Mouse (Mus musculus): ENCODE measurements around the gene Rbms2. TPM values are rescaled to one million over a fixed set of nuclear protein-coding genes. Genes with fewer than 3 reads are reported as not detected.
"Not testable (repeated sequence)": the region's sequence is repeated elsewhere in the genome, so short reads cannot be mapped to it uniquely, and the experiment has no call there.

The Rbms2 gene
- polyA plus RNA-seq, 1 experiment from 2014 or later: 24.6 TPM

DNA sequence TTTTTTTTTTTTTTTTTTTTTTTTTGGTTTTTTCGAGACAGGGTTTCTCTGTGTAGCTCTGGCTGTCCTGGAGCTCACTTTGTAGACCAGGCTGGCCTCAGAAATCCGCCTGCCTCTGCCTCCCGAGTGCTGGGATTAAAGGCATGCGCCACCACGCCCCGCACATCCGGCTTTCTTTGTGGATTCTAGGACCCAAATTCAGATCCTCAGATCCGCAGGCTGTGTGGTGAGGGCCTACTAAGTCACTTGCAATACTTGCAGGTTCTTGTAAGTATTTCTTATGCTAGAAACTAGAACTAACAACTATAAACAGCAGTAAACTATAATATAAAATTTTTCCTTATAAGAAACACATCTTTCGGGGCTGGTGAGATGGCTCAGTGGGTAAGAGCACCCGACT lies 8.7 kb downstream of the Rbms2 start:
- WGBS: 95% methylated on average over 10 of the region's 10 CpGs
- H3K9me3 ChIP-seq (replicated peaks; ENCODE audit: control insufficient read depth, low read length); DNase-seq (ENCODE audit: low spot score); H3K4me1 ChIP-seq (ENCODE audit: control insufficient read depth, insufficient read depth, low read length); H3K4me2 ChIP-seq (ENCODE audit: low read depth, low read length); H3K36me3 ChIP-seq (replicated peaks; ENCODE audit: control insufficient read depth, insufficient read depth, low read depth, low read length); H3K27ac ChIP-seq (replicated peaks; ENCODE audit: low read depth, low read length); H3K27me3 ChIP-seq (ENCODE audit: control insufficient read depth, insufficient read depth, low read length); H3K4me3 ChIP-seq (ENCODE audit: low read depth, low read length); ATAC-seq (replicated peaks; ENCODE audit: insufficient number of reproducible peaks, low FRiP score, low TSS enrichment, low read depth); H3K9ac ChIP-seq (replicated peaks; ENCODE audit: low read length): not testable (repeated sequence)

DNA sequence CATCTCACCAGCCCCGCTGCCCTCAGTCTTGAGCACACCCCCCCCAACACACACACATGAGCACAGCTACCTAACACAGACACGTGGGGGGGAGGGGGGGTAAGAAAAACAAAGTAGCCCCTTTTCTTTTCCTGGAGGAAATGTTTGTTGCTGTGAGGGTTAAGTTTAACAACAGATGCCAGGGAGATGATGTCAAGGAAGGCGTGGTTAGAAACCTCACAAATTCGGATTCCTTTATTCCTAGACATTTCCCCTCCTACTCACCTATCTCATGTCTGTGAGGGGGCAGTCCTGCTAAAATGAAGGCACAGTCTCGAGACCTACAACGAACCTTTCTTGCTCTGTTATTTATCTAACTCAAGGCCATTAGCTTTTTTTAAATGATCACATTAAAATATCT lies 13.0 kb downstream of the Rbms2 start:
- no peak for ATAC-seq (replicated peaks; ENCODE audit: insufficient number of reproducible peaks, low FRiP score, low TSS enrichment, low read depth)
- Histone ChIP-seq H3K27me3 (ENCODE audit: control insufficient read depth, insufficient read depth, low read length) (no peaks in the 10 kb centered on the region), H3K9ac (replicated peaks; ENCODE audit: low read length) (no peak overlapping the region), H3K4me2 (ENCODE audit: low read depth, low read length) (no peak overlapping the region), H3K27ac (replicated peaks; ENCODE audit: low read depth, low read length) (no peak overlapping the region), H3K9me3 (replicated peaks; ENCODE audit: control insufficient read depth, low read length) (no peaks in the 10 kb centered on the region), H3K36me3 (replicated peaks; ENCODE audit: control insufficient read depth, insufficient read depth, low read depth, low read length) (no peaks in the 10 kb centered on the region), H3K4me3 (ENCODE audit: low read depth, low read length) (no peak overlapping the region), H3K4me1 (ENCODE audit: control insufficient read depth, insufficient read depth, low read length) (no peaks in the 10 kb centered on the region)
- DNase-seq (ENCODE audit: low spot score): no peak
- 57% methylated on average over 6 of the region's 6 CpGs for WGBS

DNA sequence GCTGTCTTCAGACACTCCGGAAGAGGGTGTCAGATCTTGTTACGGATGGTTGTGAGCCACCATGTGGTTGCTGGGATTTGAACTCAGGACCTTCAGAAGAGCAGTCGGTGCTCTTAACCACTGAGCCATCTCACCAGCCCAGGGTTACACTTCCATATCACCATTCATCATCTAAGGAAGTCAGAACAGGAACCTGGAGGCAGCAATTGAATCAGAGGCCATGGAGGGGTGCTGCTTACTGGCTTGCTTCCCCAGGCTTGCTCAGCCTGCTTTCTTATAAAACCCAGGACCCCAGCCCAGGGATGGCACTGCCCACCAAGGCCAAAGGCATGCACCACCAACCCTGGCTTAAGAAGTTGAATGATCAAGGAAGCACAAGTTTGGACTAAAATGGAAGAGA lies 14.4 kb downstream of the Rbms2 start:
- H3K9me3 ChIP-seq (replicated peaks; ENCODE audit: control insufficient read depth, low read length); H3K9ac ChIP-seq (replicated peaks; ENCODE audit: low read length); DNase-seq (ENCODE audit: low spot score); H3K4me3 ChIP-seq (ENCODE audit: low read depth, low read length); H3K4me1 ChIP-seq (ENCODE audit: control insufficient read depth, insufficient read depth, low read length); H3K4me2 ChIP-seq (ENCODE audit: low read depth, low read length); H3K27me3 ChIP-seq (ENCODE audit: control insufficient read depth, insufficient read depth, low read length); H3K36me3 ChIP-seq (replicated peaks; ENCODE audit: control insufficient read depth, insufficient read depth, low read depth, low read length); ATAC-seq (replicated peaks; ENCODE audit: insufficient number of reproducible peaks, low FRiP score, low TSS enrichment, low read depth); H3K27ac ChIP-seq (replicated peaks; ENCODE audit: low read depth, low read length): not testable (repeated sequence)
- WGBS: 90% methylated on average over 2 of the region's 3 CpGs

DNA sequence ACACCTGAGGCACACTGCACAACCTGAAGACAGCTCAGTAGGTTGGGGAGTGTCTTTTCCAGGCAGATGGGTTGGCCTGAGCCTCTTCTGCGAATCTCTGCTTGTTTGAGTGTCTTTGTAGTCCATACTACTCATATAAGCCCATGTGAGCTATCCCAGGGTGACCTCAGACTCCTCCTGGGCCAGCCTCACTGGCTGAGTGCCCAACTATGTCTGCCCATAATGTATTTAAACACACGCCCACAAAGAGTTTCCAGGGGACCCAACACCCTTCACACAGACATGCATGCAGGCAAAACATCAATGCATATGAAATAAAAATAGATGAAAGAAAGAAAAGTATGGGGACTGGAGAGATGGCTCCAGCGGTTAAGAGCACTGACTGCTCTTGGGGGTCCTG lies 26.1 kb downstream of the Rbms2 start:
- 89% methylated on average over 3 of the region's 3 CpGs for WGBS
- H3K4me2 ChIP-seq (ENCODE audit: low read depth, low read length): no peak overlapping the region

DNA sequence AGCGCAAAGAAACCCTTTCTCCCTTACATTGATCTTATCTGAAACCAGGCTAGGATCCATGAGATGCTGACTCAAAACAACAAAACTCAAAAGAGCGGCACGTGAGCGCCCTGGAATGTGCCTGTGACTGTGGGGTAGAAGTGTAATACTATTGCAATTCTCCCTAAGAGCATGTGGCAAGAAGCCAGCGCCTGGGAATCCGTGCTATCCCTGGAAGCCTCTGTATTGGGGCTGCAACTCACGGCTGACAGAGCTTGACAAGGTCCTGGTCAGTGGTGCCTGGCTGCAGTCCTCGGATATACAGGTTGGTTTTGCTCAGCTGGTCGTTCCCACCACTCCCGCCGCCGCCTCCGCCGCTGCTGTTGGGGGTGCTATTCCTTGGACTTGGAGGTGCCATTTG lies 29.2 kb downstream of the Rbms2 start:
- no peaks in the 10 kb centered on the region for H3K9me3 ChIP-seq (replicated peaks; ENCODE audit: control insufficient read depth, low read length)
- peaks cover 4% of the 10 kb centered on the region; the same call in 1 of the 2 replicates for H3K4me1 ChIP-seq (ENCODE audit: control insufficient read depth, insufficient read depth, low read length)
- no peak overlapping the region for H3K4me3 ChIP-seq (ENCODE audit: low read depth, low read length)
- 80% methylated on average over 14 of the region's 14 CpGs for WGBS
- no peak overlapping the region for H3K27ac ChIP-seq (replicated peaks; ENCODE audit: low read depth, low read length)
- no peak overlapping the region for H3K9ac ChIP-seq (replicated peaks; ENCODE audit: low read length)
- H3K27me3 ChIP-seq (ENCODE audit: control insufficient read depth, insufficient read depth, low read length): no peaks in the 10 kb centered on the region
- H3K4me2 ChIP-seq (ENCODE audit: low read depth, low read length): no peak overlapping the region
- ATAC-seq (replicated peaks; ENCODE audit: insufficient number of reproducible peaks, low FRiP score, low TSS enrichment, low read depth) (no peak), DNase-seq (ENCODE audit: low spot score) (no peak)
- H3K36me3 ChIP-seq (replicated peaks; ENCODE audit: control insufficient read depth, insufficient read depth, low read depth, low read length): no peaks in the 10 kb centered on the region

More for the DNA sequence above, 26.1 kb downstream of the Rbms2 start:
- Histone ChIP-seq H3K9ac (replicated peaks; ENCODE audit: low read length) (no peak overlapping the region), H3K27ac (replicated peaks; ENCODE audit: low read depth, low read length) (no peak overlapping the region), H3K36me3 (replicated peaks; ENCODE audit: control insufficient read depth, insufficient read depth, low read depth, low read length) (no peaks in the 10 kb centered on the region), H3K9me3 (replicated peaks; ENCODE audit: control insufficient read depth, low read length) (no peaks in the 10 kb centered on the region), H3K27me3 (ENCODE audit: control insufficient read depth, insufficient read depth, low read length) (no peaks in the 10 kb centered on the region), H3K4me3 (ENCODE audit: low read depth, low read length) (no peak overlapping the region), H3K4me1 (ENCODE audit: control insufficient read depth, insufficient read depth, low read length) (peaks cover 4% of the 10 kb centered on the region; the same call in 1 of the 2 replicates)
- no peak for DNase-seq (ENCODE audit: low spot score)
- no peak for ATAC-seq (replicated peaks; ENCODE audit: insufficient number of reproducible peaks, low FRiP score, low TSS enrichment, low read depth)

DNA sequence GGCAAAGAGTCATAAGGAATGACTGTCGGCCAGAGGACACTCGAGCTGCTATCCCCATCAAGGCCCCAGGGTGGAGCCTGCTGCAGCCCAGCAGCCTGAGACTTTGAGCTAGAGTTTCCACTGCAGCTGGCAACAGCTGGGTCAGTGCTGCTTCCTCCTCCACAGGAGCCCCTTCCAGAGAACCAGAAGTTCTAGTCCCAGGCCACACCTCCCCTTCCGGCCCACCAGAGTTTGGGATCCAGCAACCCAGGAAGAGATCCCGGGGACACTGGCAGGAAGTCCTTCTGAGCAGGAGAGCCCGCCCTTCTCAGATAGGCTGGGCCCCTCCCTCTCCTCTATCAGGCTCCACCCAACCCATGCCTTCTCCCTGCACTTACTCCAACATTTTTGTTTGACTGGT lies 30.5 kb downstream of the Rbms2 start:
- DNase-seq (ENCODE audit: low spot score) (peak; percentile 79), ATAC-seq (replicated peaks; ENCODE audit: insufficient number of reproducible peaks, low FRiP score, low TSS enrichment, low read depth) (peak; percentile 90)
- peak overlapping the region; percentile 44; the same call in 1 of the 2 replicates for H3K27ac ChIP-seq (replicated peaks; ENCODE audit: low read depth, low read length)
- H3K4me1 ChIP-seq (ENCODE audit: control insufficient read depth, insufficient read depth, low read length): peaks cover 4% of the 10 kb centered on the region; the same call in 1 of the 2 replicates
- H3K9me3 ChIP-seq (replicated peaks; ENCODE audit: control insufficient read depth, low read length): no peaks in the 10 kb centered on the region
- H3K4me3 ChIP-seq (ENCODE audit: low read depth, low read length): no peak overlapping the region
- no peaks in the 10 kb centered on the region for H3K36me3 ChIP-seq (replicated peaks; ENCODE audit: control insufficient read depth, insufficient read depth, low read depth, low read length)
- peak overlapping the region; percentile 22; the same call in 1 of the 2 replicates for H3K4me2 ChIP-seq (ENCODE audit: low read depth, low read length)
- H3K27me3 ChIP-seq (ENCODE audit: control insufficient read depth, insufficient read depth, low read length): no peaks in the 10 kb centered on the region
- 0% methylated on average over 5 of the region's 5 CpGs for WGBS
- H3K9ac ChIP-seq (replicated peaks; ENCODE audit: low read length): 0 out of 2 replicates have a peak overlapping the region, but pooled peaks have one; percentile 23

DNA sequence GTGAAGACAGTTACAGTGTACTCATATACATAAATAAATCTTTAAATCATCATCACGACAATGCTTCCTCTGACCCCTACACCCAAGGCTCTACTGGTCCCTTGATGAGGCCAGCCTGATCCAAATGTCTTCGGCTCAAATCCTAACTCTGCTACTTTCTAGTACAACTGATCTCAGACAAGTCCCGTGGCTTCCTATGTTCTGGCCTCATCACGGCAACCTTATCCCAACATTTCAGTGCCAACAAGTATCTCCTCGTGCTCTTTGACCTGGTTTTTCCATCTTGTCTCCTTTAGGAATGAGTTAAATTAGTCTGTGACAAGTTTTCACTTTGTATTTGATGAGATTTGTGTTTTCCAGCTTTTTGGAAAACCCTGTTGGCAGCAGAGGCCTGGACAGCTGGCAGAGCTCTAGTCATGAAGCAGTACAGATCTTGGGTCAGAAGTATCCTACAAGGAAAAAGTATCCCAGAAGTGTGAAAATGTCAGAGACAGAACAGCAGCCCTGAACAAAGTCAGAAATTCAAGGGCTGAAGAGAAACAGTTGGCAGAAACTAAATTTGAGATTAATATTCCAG lies 31.2 kb downstream of the Rbms2 start:
- H3K9ac ChIP-seq (replicated peaks; ENCODE audit: low read length): no peak overlapping the region
- H3K4me3 ChIP-seq (ENCODE audit: low read depth, low read length): no peak overlapping the region
- H3K9me3 ChIP-seq (replicated peaks; ENCODE audit: control insufficient read depth, low read length): no peaks in the 10 kb centered on the region
- no peaks in the 10 kb centered on the region for H3K36me3 ChIP-seq (replicated peaks; ENCODE audit: control insufficient read depth, insufficient read depth, low read depth, low read length)
- no peak overlapping the region for H3K4me2 ChIP-seq (ENCODE audit: low read depth, low read length)
- DNase-seq (ENCODE audit: low spot score): no peak
- ATAC-seq (replicated peaks; ENCODE audit: insufficient number of reproducible peaks, low FRiP score, low TSS enrichment, low read depth): no peak
- peak overlapping the region; percentile 44; the same call in 1 of the 2 replicates for H3K27ac ChIP-seq (replicated peaks; ENCODE audit: low read depth, low read length)
- no peaks in the 10 kb centered on the region for H3K27me3 ChIP-seq (ENCODE audit: control insufficient read depth, insufficient read depth, low read length)
- 87% methylated on average over 5 of the region's 5 CpGs for WGBS
- peaks cover 4% of the 10 kb centered on the region; the same call in 1 of the 2 replicates for H3K4me1 ChIP-seq (ENCODE audit: control insufficient read depth, insufficient read depth, low read length)

DNA sequence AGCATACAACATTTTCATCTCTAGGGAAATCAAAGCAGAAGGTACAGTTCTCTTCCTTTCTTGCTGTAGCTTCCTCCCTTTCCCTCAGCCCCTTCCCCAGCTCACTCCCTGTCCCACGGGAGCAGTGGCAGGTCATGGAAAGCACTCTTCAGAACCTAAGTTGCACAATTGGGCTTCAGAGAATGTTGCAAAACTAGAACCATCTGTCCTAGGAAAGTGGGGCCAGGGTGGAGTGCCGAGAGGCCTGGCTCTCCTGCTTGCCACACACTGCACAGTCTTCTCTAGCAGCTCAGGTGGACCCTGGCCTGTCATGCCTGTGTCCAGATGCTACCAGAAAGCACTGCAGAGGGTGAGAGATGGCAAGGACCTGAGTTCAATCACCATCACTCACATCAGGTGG lies 35.1 kb downstream of the Rbms2 start:
- Histone ChIP-seq H3K9me3 (replicated peaks; ENCODE audit: control insufficient read depth, low read length) (no peaks in the 10 kb centered on the region), H3K9ac (replicated peaks; ENCODE audit: low read length) (no peak overlapping the region), H3K4me1 (ENCODE audit: control insufficient read depth, insufficient read depth, low read length) (peaks cover 4% of the 10 kb centered on the region; the same call in 1 of the 2 replicates), H3K36me3 (replicated peaks; ENCODE audit: control insufficient read depth, insufficient read depth, low read depth, low read length) (no peaks in the 10 kb centered on the region; the same call in 1 of the 2 replicates), H3K4me3 (ENCODE audit: low read depth, low read length) (no peak overlapping the region), H3K4me2 (ENCODE audit: low read depth, low read length) (no peak overlapping the region), H3K27me3 (ENCODE audit: control insufficient read depth, insufficient read depth, low read length) (no peaks in the 10 kb centered on the region), H3K27ac (replicated peaks; ENCODE audit: low read depth, low read length) (no peak overlapping the region)
- WGBS: 67% methylated on average over 2 of the region's 2 CpGs
- no peak for DNase-seq (ENCODE audit: low spot score)
- ATAC-seq (replicated peaks; ENCODE audit: insufficient number of reproducible peaks, low FRiP score, low TSS enrichment, low read depth): no peak

All from embryonic facial prominence, embryonic 11.5 days (tissue).